ENCODE assay signal across 8 mouse cellular contexts in the genomic region with DNA sequence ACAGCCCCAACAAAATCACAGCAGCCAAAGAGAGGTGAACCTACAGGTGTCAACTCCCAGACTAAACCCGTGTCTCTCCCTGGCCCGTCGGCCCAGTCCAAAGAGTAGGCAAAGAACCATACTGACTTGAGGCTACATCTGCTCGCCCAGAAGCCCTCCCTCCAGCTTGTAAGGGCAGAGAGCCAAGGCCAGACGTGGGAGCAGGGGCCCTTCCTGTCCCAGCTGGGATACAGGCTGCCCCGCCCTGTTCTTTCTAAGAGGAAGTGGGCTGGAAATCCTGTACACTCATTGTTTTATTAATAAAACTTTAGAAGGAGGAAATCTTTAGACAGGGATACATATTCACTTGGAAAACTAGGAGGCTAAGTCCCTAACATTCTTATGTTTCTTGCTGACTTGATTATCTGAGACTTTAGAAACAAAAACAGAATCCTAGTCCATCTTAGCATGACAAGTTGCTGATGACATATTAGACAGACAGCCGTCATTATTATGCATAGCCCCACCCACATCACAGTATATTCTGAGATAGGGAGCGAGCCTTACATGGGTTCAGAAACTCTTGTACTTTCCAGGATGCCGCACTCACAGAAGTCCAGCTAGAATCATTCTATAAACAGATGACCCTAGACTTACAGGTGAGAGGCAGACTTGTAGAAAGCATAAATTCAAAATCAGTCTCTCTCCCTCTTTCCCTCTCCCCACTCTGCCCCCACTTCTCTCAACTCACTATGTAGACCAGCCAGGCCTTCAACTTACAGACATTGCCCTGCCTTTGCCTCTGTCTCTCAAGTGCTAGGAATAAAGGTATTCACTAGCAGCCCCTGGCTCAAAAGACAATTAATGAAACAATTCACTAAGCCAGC.
DNase-seq lines count a peak whose midpoint lies in the region; ATAC-seq and TF ChIP-seq lines count a peak whose summit lies in the region.

No protein-coding gene starts in this region.

- no peak for TF ChIP-seq POLR2A in brain, embryonic 14.5 days (IDR thresholded peaks at IDR 0.05; ENCODE audit: borderline replicate concordance, extremely low read depth, insufficient read depth, insufficient read length, poor library complexity, severe bottlenecking)
- no peak for TF ChIP-seq POLR2A in myocyte (IDR thresholded peaks at IDR 0.05; ENCODE audit: insufficient read length, low read depth)

- TF ChIP-seq CTCF in layer of hippocampus, adult 2 months (conservative IDR thresholded peaks at IDR 0.05): no peak
- no peak for TF ChIP-seq CTCF in brain, embryonic 14.5 days (IDR thresholded peaks at IDR 0.05; ENCODE audit: borderline replicate concordance, extremely low read depth, insufficient read depth, insufficient read length)
- TF ChIP-seq CTCF in heart, postnatal 0 days (IDR thresholded peaks at IDR 0.05; ENCODE audit: low read depth): no peak

- H3K4me3 ChIP-seq in layer of hippocampus, adult 2 months: no peak overlapping the region
- no peak overlapping the region for H3K4me3 ChIP-seq in heart, postnatal 0 days (ENCODE audit: low read depth, low read length)
- H3K4me3 ChIP-seq in limb, embryonic 13.5 days: no peak overlapping the region
- H3K4me3 ChIP-seq in myocyte: no peak overlapping the region

- peaks cover 24% of the 10 kb centered on the region for H3K4me1 ChIP-seq in heart, postnatal 0 days (ENCODE audit: control insufficient read depth, insufficient read depth)
- peaks cover 17% of the 10 kb centered on the region for H3K4me1 ChIP-seq in limb, embryonic 13.5 days

- H3K9me3 ChIP-seq in heart, postnatal 0 days (replicated peaks; ENCODE audit: control insufficient read depth, low read length): no peaks in the 10 kb centered on the region
- no peaks in the 10 kb centered on the region for H3K9me3 ChIP-seq in limb, embryonic 13.5 days

- H3K9ac ChIP-seq in heart, postnatal 0 days (replicated peaks; ENCODE audit: low read depth, low read length): no peak overlapping the region
- H3K9ac ChIP-seq in limb, embryonic 13.5 days: no peak overlapping the region

- no peaks in the 10 kb centered on the region for H3K27me3 ChIP-seq in heart, postnatal 0 days (ENCODE audit: control insufficient read depth, insufficient read depth, low read length)
- H3K27me3 ChIP-seq in limb, embryonic 13.5 days: no peaks in the 10 kb centered on the region
- H3K27me3 ChIP-seq in myocyte (ENCODE audit: control insufficient read depth, insufficient read depth, insufficient read length): no peaks in the 10 kb centered on the region

- H3K36me3 ChIP-seq in heart, postnatal 0 days (replicated peaks; ENCODE audit: control insufficient read depth, insufficient read depth, low read length): 0 out of 2 replicates have a peak, but pooled peaks cover 4% of the 10 kb centered on the region
- peaks cover 4% of the 10 kb centered on the region; the same call in 1 of the 2 replicates for H3K36me3 ChIP-seq in limb, embryonic 13.5 days
- H3K36me3 ChIP-seq in myocyte (ENCODE audit: control insufficient read depth, insufficient read depth): no peaks in the 10 kb centered on the region

- peak overlapping the region; percentile 7; the same call in 1 of the 2 replicates for H3K4me2 ChIP-seq in heart, postnatal 0 days (ENCODE audit: low read depth, low read length)
- H3K4me2 ChIP-seq in limb, embryonic 13.5 days (replicated peaks): no peak overlapping the region
- peak overlapping the region; percentile 83 for H3K4me2 ChIP-seq in myocyte (ENCODE audit: low read depth)

- TF ChIP-seq EP300 in heart, postnatal 0 days (IDR thresholded peaks at IDR 0.05; ENCODE audit: low read depth): peak; percentile 92

- H3K79me2 ChIP-seq in myocyte (ENCODE audit: control insufficient read depth, insufficient read depth): no peaks in the 10 kb centered on the region

- H3ac ChIP-seq in myocyte (ENCODE audit: control insufficient read depth, insufficient read length): no peak overlapping the region

- DNase-seq in layer of hippocampus, adult 2 months (ENCODE audit: low spot score in 2 of 2): no peak
- DNase-seq in layer of hippocampus, adult 11-12 months (ENCODE audit: low spot score): no peak
- peak; percentile 34 for DNase-seq in brain, embryonic 14.5 days (ENCODE audit: low read depth)
- DNase-seq in heart, postnatal 0 days (ENCODE audit: low spot score): peak; percentile 79
- no peak for DNase-seq in layer of hippocampus, adult 9-11 months
- DNase-seq in thymus, postnatal 4 days: no peak

- WGBS in heart, postnatal 0 days: 29% methylated on average over 9 of the region's 9 CpGs
- 70% methylated on average over 9 of the region's 9 CpGs for WGBS in limb, embryonic 13.5 days

- ATAC-seq in heart, postnatal 0 days (ENCODE audit: insufficient read depth, low read depth): peak; percentile 81
- no peak for ATAC-seq in limb, embryonic 13.5 days (ENCODE audit: low FRiP score, low read depth)

- peak overlapping the region; percentile 82 for H3K27ac ChIP-seq in layer of hippocampus, adult 2 months
- peak overlapping the region; percentile 95 for H3K27ac ChIP-seq in heart, postnatal 0 days (ENCODE audit: low read depth)
- peak overlapping the region; percentile 44; the same call in 1 of the 2 replicates for H3K27ac ChIP-seq in limb, embryonic 13.5 days

TF ChIP-seq in myocyte, 11 proteins besides CTCF, POLR2A, EP300 and RAD21:
- TF ChIP-seq SRF (IDR thresholded peaks at IDR 0.05; ENCODE audit: control insufficient read depth, insufficient read length, low read depth) (no peak), MYOD1 (IDR thresholded peaks at IDR 0.05; ENCODE audit: control insufficient read depth in 1 of 3, insufficient read length in 2 of 3, low read depth in 2 of 3) (peak in 1 of 3 experiments; percentile 57), MYOG (IDR thresholded peaks at IDR 0.05; ENCODE audit: control insufficient read depth in 1 of 3, insufficient read depth in 1 of 3, insufficient read length in 2 of 3, low read depth in 2 of 3) (peak in 1 of 3 experiments; percentile 57)

Comparison
In these comparisons a context has a peak if more than half of its experiments do, and no peak if none do; other contexts are left out.
1. DNase-seq: peak in brain, embryonic 14.5 days (single experiment) and heart, postnatal 0 days (single experiment); none in layer of hippocampus, adult 2 months (0 of 2), layer of hippocampus, adult 11-12 months (single experiment), layer of hippocampus, adult 9-11 months (single experiment) and thymus, postnatal 4 days (single experiment).
2. H3K27ac ChIP-seq: peak in every context shown above with its lines; median percentile 95 in heart, postnatal 0 days; 82 in layer of hippocampus, adult 2 months; 44 in limb, embryonic 13.5 days.